Mouse (Mus musculus): Measurements from ENCODE around the gene Syne1. TPM values are rescaled to one million over a fixed set of nuclear protein-coding genes. Genes with fewer than 3 reads are reported as not detected.

The Syne1 gene
- polyA plus RNA-seq, 1 experiment from 2014 or later: 5.8 TPM

- no peak for ATAC-seq (ENCODE audit: insufficient number of reproducible peaks, insufficient read depth, low FRiP score, low TSS enrichment)
- Histone ChIP-seq H3K36me3 (no peaks in the 10 kb centered on the region), H3K27ac (no peak overlapping the region), H3K4me2 (replicated peaks) (no peak overlapping the region), H3K4me1 (no peaks in the 10 kb centered on the region), H3K27me3 (no peaks in the 10 kb centered on the region), H3K4me3 (no peak overlapping the region), H3K9me3 (no peaks in the 10 kb centered on the region), H3K9ac (no peak overlapping the region)
- 69% methylated on average over 9 of the region's 9 CpGs for WGBS
Observed at GRCm38 (mm10) chr10:5480552-5481550, 70.4 kb downstream of the Syne1 start.

GRCm38 (mm10) chr10:5480097-5480496 is 71.2 kb downstream of the Syne1 start:
- Histone ChIP-seq H3K27ac (no peak overlapping the region), H3K4me2 (replicated peaks) (no peak overlapping the region), H3K9me3 (no peaks in the 10 kb centered on the region), H3K27me3 (no peaks in the 10 kb centered on the region), H3K9ac (no peak overlapping the region), H3K4me1 (no peaks in the 10 kb centered on the region), H3K4me3 (no peak overlapping the region), H3K36me3 (no peaks in the 10 kb centered on the region)
- ATAC-seq (ENCODE audit: insufficient number of reproducible peaks, insufficient read depth, low FRiP score, low TSS enrichment): no peak
- WGBS: 56% methylated on average over 6 of the region's 6 CpGs

GRCm38 (mm10) chr10:5468638-5469037 is 82.6 kb downstream of the Syne1 start:
- 89% methylated on average over 2 of the region's 2 CpGs for WGBS
- ATAC-seq (ENCODE audit: insufficient number of reproducible peaks, insufficient read depth, low FRiP score, low TSS enrichment): no peak

GRCm38 (mm10) chr10:5453830-5454229 is 97.5 kb downstream of the Syne1 start:
- no peaks in the 10 kb centered on the region for H3K9me3 ChIP-seq
- H3K9ac ChIP-seq: no peak overlapping the region
- no peak overlapping the region for H3K4me3 ChIP-seq
- ATAC-seq (ENCODE audit: insufficient number of reproducible peaks, insufficient read depth, low FRiP score, low TSS enrichment): no peak
- no peaks in the 10 kb centered on the region for H3K27me3 ChIP-seq
- H3K4me1 ChIP-seq: no peaks in the 10 kb centered on the region
- no peak overlapping the region for H3K27ac ChIP-seq
- H3K4me2 ChIP-seq (replicated peaks): no peak overlapping the region
- no peaks in the 10 kb centered on the region for H3K36me3 ChIP-seq

More at GRCm38 (mm10) chr10:5468638-5469037, 82.6 kb downstream of the Syne1 start:
- H3K9ac ChIP-seq: no peak overlapping the region
- H3K27ac ChIP-seq: no peak overlapping the region
- no peak overlapping the region for H3K4me2 ChIP-seq (replicated peaks)
- no peaks in the 10 kb centered on the region for H3K36me3 ChIP-seq
- no peak overlapping the region for H3K4me3 ChIP-seq
- H3K4me1 ChIP-seq: no peaks in the 10 kb centered on the region
- H3K9me3 ChIP-seq: no peaks in the 10 kb centered on the region
- no peaks in the 10 kb centered on the region for H3K27me3 ChIP-seq

GRCm38 (mm10) chr10:5449944-5450343 is 101.3 kb downstream of the Syne1 start:
- Histone ChIP-seq H3K27ac (no peak overlapping the region), H3K27me3 (no peaks in the 10 kb centered on the region), H3K36me3 (no peaks in the 10 kb centered on the region), H3K9me3 (no peaks in the 10 kb centered on the region), H3K9ac (no peak overlapping the region), H3K4me1 (no peaks in the 10 kb centered on the region), H3K4me3 (no peak overlapping the region), H3K4me2 (replicated peaks) (no peak overlapping the region)
- WGBS: 86% methylated on average over 2 of the region's 2 CpGs
- ATAC-seq (ENCODE audit: insufficient number of reproducible peaks, insufficient read depth, low FRiP score, low TSS enrichment): no peak

GRCm38 (mm10) chr10:5447950-5448716 is 103.1 kb downstream of the Syne1 start:
- 60% methylated on average over 4 of the region's 4 CpGs for WGBS
- Histone ChIP-seq H3K36me3 (no peaks in the 10 kb centered on the region), H3K4me3 (no peak overlapping the region), H3K27ac (no peak overlapping the region), H3K4me2 (replicated peaks) (no peak overlapping the region), H3K9ac (no peak overlapping the region), H3K4me1 (no peaks in the 10 kb centered on the region), H3K27me3 (no peaks in the 10 kb centered on the region), H3K9me3 (no peaks in the 10 kb centered on the region)
- ATAC-seq (ENCODE audit: insufficient number of reproducible peaks, insufficient read depth, low FRiP score, low TSS enrichment): no peak

- Histone ChIP-seq H3K27me3 (no peaks in the 10 kb centered on the region), H3K27ac (no peak overlapping the region), H3K4me2 (replicated peaks) (no peak overlapping the region), H3K9me3 (no peaks in the 10 kb centered on the region), H3K4me1 (no peaks in the 10 kb centered on the region), H3K4me3 (no peak overlapping the region), H3K9ac (no peak overlapping the region), H3K36me3 (no peaks in the 10 kb centered on the region)
- 88% methylated on average over 3 of the region's 3 CpGs for WGBS
- no peak for ATAC-seq (ENCODE audit: insufficient number of reproducible peaks, insufficient read depth, low FRiP score, low TSS enrichment)
Observed at GRCm38 (mm10) chr10:5445313-5445712, 106.0 kb downstream of the Syne1 start.

- H3K4me2 ChIP-seq (replicated peaks): no peak overlapping the region
- no peak overlapping the region for H3K27ac ChIP-seq
- no peak overlapping the region for H3K9ac ChIP-seq
- no peak overlapping the region for H3K4me3 ChIP-seq
- no peaks in the 10 kb centered on the region for H3K9me3 ChIP-seq
- no peaks in the 10 kb centered on the region for H3K36me3 ChIP-seq
- 87% methylated on average over 2 of the region's 2 CpGs for WGBS
- H3K4me1 ChIP-seq: no peaks in the 10 kb centered on the region
- no peaks in the 10 kb centered on the region for H3K27me3 ChIP-seq
- ATAC-seq (ENCODE audit: insufficient number of reproducible peaks, insufficient read depth, low FRiP score, low TSS enrichment): no peak
Observed at GRCm38 (mm10) chr10:5443020-5443419, 108.3 kb downstream of the Syne1 start.

- no peak overlapping the region for H3K4me2 ChIP-seq (replicated peaks)
- no peaks in the 10 kb centered on the region for H3K27me3 ChIP-seq
- H3K4me3 ChIP-seq: no peak overlapping the region
- H3K27ac ChIP-seq: no peak overlapping the region
- H3K9me3 ChIP-seq: no peaks in the 10 kb centered on the region
- H3K9ac ChIP-seq: no peak overlapping the region
- H3K36me3 ChIP-seq: no peaks in the 10 kb centered on the region
- ATAC-seq (ENCODE audit: insufficient number of reproducible peaks, insufficient read depth, low FRiP score, low TSS enrichment): no peak
- no peaks in the 10 kb centered on the region for H3K4me1 ChIP-seq
- 41% methylated on average over 2 of the region's 2 CpGs for WGBS
Observed at GRCm38 (mm10) chr10:5439802-5440350, 111.4 kb downstream of the Syne1 start.

GRCm38 (mm10) chr10:5437766-5438165 is 113.5 kb downstream of the Syne1 start:
- Histone ChIP-seq H3K9ac (no peak overlapping the region), H3K36me3 (no peaks in the 10 kb centered on the region), H3K9me3 (no peaks in the 10 kb centered on the region), H3K4me1 (no peaks in the 10 kb centered on the region), H3K27me3 (no peaks in the 10 kb centered on the region), H3K27ac (no peak overlapping the region), H3K4me2 (replicated peaks) (no peak overlapping the region), H3K4me3 (no peak overlapping the region)
- no peak for ATAC-seq (ENCODE audit: insufficient number of reproducible peaks, insufficient read depth, low FRiP score, low TSS enrichment)
- WGBS: 90% methylated on average over 2 of the region's 2 CpGs

- H3K9me3 ChIP-seq: no peaks in the 10 kb centered on the region
- ATAC-seq (ENCODE audit: insufficient number of reproducible peaks, insufficient read depth, low FRiP score, low TSS enrichment): no peak
- no peak overlapping the region for H3K4me2 ChIP-seq (replicated peaks)
- H3K27ac ChIP-seq: no peak overlapping the region
- no peak overlapping the region for H3K4me3 ChIP-seq
- no peaks in the 10 kb centered on the region for H3K27me3 ChIP-seq
- no peaks in the 10 kb centered on the region for H3K4me1 ChIP-seq
- no peak overlapping the region for H3K9ac ChIP-seq
- WGBS: 80% methylated on average over 4 of the region's 4 CpGs
- H3K36me3 ChIP-seq: no peaks in the 10 kb centered on the region
Observed at GRCm38 (mm10) chr10:5423984-5424383, 127.3 kb downstream of the Syne1 start.
